Mouse (Mus musculus) cerebellum, postnatal 10 days (tissue): Measurements from ENCODE around the gene Gm3417.
A peak's percentile ranks its signal among the peaks of the same experiment; 100 is the strongest.
"Not testable (repeated sequence)": the region's sequence is repeated elsewhere in the genome, so short reads cannot be mapped to it uniquely, and the experiment has no call there.

Source experiments
- DNase-seq, 2 experiments: peaks; one replicate each; pipeline ENCODE4 v3.0.0; 2021; ENCODE audit warnings: mixed read lengths in 2 of 2

Gm3417 gene

GRCm38 (mm10) chr17:14978362-14979038 lies at the start of gene Gm3417, which contains the start of gene 9030025P20Rik:
Gene Gm3417 (minus strand): TSS chr17:14978790.
Gene 9030025P20Rik (plus strand): TSS chr17:14978468.
- DNase-seq, result not testable (repeated sequence)

GRCm38 (mm10) chr17:15025513-15025912 lies 46.9 kb upstream of the Gm3417 start:
- not testable (repeated sequence) for DNase-seq

- not testable (repeated sequence) for DNase-seq
These were observed 46.1 kb upstream of the Gm3417 start for GRCm38 (mm10) chr17:15024502-15025193.

GRCm38 (mm10) chr17:15023878-15024492 lies 45.4 kb upstream of the Gm3417 start:
- not testable (repeated sequence) for DNase-seq

- peak; percentile 16 to 33 for DNase-seq
These were observed 43.1 kb upstream of the Gm3417 start for GRCm38 (mm10) chr17:15021503-15022220.

GRCm38 (mm10) chr17:15009706-15010413 lies 31.3 kb upstream of the Gm3417 start, which contains the start of gene Gm3435:
Gene Gm3435 (plus strand): TSS chr17:15010176.
- not testable (repeated sequence) for DNase-seq

GRCm38 (mm10) chr17:15009088-15009487 lies 30.5 kb upstream of the Gm3417 start:
- not testable (repeated sequence) for DNase-seq

GRCm38 (mm10) chr17:15000047-15000446 lies 21.5 kb upstream of the Gm3417 start:
- not testable (repeated sequence) for DNase-seq

GRCm38 (mm10) chr17:14994140-14994539 lies 15.6 kb upstream of the Gm3417 start:
- not testable (repeated sequence) for DNase-seq

GRCm38 (mm10) chr17:14993139-14993832 lies 14.7 kb upstream of the Gm3417 start:
- DNase-seq, result not testable (repeated sequence)

- DNase-seq, result not testable (repeated sequence)
These were observed 14.0 kb upstream of the Gm3417 start for GRCm38 (mm10) chr17:14992522-14993138.

GRCm38 (mm10) chr17:14990116-14990702 lies 11.6 kb upstream of the Gm3417 start:
- peak in 1 of 2 experiments; percentile 1 for DNase-seq

GRCm38 (mm10) chr17:14977718-14978361 lies 750 bp downstream of the Gm3417 start:
- peak in 1 of 2 experiments; percentile 1 for DNase-seq

- not testable (repeated sequence) for DNase-seq
These were observed 10.1 kb downstream of the Gm3417 start for GRCm38 (mm10) chr17:14968373-14968913.

- not testable (repeated sequence) for DNase-seq
These were observed 16.9 kb downstream of the Gm3417 start for GRCm38 (mm10) chr17:14961557-14962154.

- peak; percentile 46 to 48 for DNase-seq
These were observed 17.5 kb downstream of the Gm3417 start, which contains the start of gene Phf10 for GRCm38 (mm10) chr17:14960951-14961556. Gene Phf10 (minus strand): TSS chr17:14961273.

- peak; percentile 25 to 40 for DNase-seq
These were observed 18.1 kb downstream of the Gm3417 start for GRCm38 (mm10) chr17:14960520-14960919.

- peak; percentile 25 to 40 for DNase-seq
These were observed 18.6 kb downstream of the Gm3417 start for GRCm38 (mm10) chr17:14959979-14960378.
